Mouse (Mus musculus) ES-Bruce4 (cell line): ENCODE data around the gene Myo3b.

Experiments used
- CTCF ChIP-seq: IDR thresholded peaks from one replicate; pipeline ENCODE4 v1.8.1; 2011; ENCODE audit warnings: low read depth, low read length
- POLR2A ChIP-seq: IDR thresholded peaks from one replicate; pipeline ENCODE4 v1.8.1; 2011; ENCODE audit warnings: low read length; ENCODE audit not compliant: insufficient read depth

DNA sequence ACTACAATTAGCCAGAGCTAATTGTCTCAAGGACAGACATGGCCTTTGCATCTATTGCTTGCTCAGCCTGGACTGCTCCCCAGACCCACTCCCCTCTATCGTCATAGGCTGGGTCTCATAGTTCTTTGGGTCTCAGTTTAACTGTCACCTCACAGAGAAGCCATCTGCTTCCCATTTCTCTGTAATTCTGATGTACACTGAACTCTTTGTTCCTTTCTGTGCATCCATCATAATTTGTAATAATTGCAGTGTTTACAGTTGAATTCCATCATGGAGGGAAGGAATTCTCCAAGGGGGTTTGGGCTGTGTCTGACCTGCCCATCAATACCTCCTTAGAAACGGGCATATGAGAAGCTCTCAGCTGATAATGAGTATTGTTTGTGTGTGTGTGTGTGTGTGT is 365.4 kb downstream of the Myo3b start:
- TF ChIP-seq CTCF (no peak), POLR2A (no peak)
